Mouse (Mus musculus): ENCODE measurements around the gene Ubqlnl.

The Ubqlnl gene

DNA sequence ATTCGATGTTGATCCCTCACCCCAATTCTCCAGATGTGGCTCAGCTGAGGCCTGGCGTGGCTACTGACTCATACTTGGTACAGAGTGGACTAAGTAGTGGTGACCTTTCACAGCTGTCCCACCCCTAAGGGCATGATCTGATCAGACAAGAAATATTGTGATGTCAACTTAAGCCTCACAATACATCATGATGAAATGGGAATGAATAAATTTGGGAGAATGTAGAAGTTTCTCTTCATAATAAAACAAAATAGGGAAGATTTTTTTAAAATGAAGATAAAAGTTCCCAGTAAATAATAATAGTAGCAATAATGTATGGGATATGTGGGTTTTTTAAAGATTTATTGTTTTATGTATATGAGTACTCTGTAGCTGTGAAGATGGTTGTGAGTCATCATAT, at the start of gene Ubqlnl:
Gene Ubqlnl, minus strand, starts transcription at position 101 of the 400 bp plus-strand sequence.
- in situ Hi-C loops (cut with MboI, MseI), result no loop called here

- in situ Hi-C loops (cut with MboI, MseI), result no loop called here
Observed at GRCm38 (mm10) chr7:104199822-104200221, 49.5 kb upstream of the Ubqlnl start.

DNA sequence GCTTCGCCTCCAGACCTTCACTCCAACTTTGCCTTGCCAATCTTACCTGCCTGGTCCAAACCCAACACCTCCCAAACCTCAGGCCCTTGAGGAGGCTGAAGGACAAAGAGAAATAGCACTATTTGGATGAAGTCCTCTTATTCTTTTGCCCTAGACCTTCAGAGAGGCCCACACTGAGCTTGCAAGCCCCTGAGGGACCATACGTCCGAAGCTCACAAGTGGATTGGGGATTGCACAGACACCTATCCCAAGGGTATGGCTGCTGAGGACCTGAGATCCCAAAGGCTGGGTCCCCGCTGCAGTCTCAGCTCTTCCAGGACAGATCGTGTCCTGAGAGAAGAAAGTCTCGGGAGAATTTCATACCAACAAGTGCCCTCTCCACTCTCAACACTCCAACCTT, 45.5 kb upstream of the Ubqlnl start, which contains the start of gene Olfr649:
Gene Olfr649, minus strand, starts transcription at position 101 of the 400 bp plus-strand sequence.
- in situ Hi-C loops (cut with MboI, MseI), result no loop called here

GRCm38 (mm10) chr7:104191275-104191674, 40.9 kb upstream of the Ubqlnl start:
- in situ Hi-C loops (cut with MboI, MseI), result no loop called here

DNA sequence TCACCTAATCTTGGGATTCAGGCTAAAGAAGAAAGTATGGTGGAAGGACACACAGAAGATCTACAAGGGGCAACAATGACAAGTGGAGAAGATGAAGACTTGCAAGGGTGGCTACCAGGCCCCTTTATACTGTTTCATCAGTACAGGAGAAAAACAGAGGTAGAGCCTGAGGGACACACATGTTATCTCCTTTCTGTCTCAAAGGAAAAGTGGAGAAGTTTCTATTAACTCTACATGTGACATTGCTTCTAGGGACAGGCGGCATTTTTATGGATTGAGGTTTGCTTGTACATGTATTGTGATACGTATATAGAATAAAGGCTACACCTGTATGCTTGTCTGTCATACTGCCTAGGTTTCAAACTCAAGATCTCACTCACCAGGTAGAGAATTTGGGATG, 32.9 kb upstream of the Ubqlnl start, which contains the start of gene Olfr648:
Gene Olfr648, minus strand, starts transcription at position 101 of the 400 bp plus-strand sequence.
- in situ Hi-C loops (cut with MboI, MseI), result loop anchor here (10.0 kb wide), 2 partner anchors 422 to 478 kb away; partner anchors contain the start of gene Olfr655

- in situ Hi-C loops (cut with MboI, MseI), result no loop called here
Observed at GRCm38 (mm10) chr7:104179074-104179473, 28.7 kb upstream of the Ubqlnl start.

DNA sequence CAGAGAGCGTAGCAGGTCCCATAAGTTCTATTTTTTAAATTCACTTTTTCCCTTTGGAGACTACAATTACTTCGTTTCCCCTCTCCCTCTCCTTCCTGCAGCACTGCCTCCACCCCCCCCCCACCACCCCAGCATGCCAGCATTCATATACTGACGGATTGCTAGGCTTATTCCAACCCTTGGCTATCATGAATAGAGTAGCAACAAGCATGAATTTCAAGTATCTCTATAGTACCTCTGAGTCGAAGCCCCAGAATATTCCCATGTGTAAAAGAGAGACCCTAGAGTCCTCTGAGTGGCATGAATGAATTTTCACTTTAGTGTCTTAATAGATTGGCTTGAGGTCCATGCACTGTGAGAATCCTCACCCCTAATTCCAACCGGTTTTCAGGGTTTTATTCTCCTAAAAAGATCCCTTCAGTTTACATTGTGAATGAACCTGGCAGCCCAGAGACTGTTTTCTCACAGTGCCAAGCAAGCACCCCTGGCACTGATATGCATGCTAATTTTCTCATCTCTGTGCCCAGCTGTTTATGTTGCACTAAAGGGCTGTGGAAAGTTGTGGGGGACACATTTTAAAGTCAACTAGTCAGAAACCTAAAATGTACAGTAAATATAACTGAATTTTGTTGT, 28.2 kb upstream of the Ubqlnl start:
- in situ Hi-C loops (cut with MboI, MseI), result no loop called here

DNA sequence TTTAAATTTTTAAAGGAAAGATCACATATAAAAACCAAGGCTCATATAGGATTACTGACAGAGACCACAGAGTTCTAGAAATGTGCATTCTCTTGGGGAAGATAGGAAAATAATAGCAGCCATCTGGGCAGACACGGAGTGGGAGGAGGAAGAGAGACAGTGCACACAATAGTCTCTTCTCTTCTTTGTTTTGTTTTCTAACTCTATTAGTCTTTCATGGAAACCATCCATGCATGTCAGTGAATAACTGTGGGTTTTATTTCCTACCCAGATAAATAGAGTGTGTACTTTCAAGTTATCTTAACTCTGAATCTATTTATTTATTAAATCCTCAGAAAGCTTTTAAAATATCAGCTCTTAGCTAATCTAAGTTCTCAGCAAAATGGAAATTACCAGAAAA, 24.7 kb upstream of the Ubqlnl start:
- in situ Hi-C loops (cut with MboI, MseI), result no loop called here

DNA sequence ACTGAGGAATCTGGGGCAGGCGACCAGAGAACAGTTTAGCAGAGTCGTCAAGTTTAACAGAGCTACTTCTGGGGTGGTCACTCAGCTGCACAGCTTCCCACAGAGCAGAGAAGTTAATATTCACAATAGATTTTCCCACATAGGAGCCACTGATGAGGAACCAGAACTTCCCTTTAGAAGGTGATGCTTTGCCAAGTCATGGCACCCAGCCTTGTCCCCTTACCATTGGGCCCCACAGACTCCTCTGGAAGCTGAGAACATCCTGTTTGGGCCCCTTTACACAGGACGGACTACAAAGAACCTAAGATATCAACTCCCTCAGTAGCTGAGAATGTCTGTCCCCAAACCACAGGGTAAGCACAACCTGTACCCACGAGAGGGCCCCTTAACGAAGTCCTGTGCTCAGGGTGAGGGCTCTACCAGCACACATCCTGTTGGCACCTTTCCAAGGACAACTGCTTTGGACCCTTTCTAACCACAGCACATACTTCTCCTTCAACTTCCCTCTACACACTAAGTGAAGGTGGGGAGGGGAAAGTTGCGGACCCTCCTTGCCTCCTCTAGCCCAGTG, 19.4 kb upstream of the Ubqlnl start:
- in situ Hi-C loops (cut with MboI, MseI), result loop anchor here (10.0 kb wide), 1 partner anchor 445 kb away; no protein-coding TSS in a partner anchor

GRCm38 (mm10) chr7:104167105-104167504, 16.7 kb upstream of the Ubqlnl start:
- in situ Hi-C loops (cut with MboI, MseI), result loop anchor here (10.0 kb wide), 1 partner anchor 442 kb away; no protein-coding TSS in a partner anchor

DNA sequence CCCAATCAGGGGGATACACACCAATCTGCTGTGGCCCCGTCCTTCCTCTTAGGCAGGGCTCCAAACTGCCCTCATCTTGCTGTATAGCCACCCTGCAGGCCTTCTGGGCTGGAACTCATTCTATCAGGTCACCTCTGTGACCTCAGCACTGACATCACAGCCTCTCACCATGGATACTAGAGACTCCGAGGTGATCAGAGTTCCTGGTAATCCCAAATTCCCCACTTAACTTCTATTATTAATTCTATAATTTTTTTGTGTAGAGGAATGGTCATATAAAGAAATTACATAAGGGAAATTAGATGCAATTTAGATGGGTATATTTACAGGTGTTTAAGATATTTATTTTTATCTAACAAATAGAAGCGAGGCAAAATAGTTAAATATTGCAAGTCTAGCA, 7.2 kb downstream of the Ubqlnl start, which contains the start of gene Ubqln3:
Gene Ubqln3, minus strand, starts transcription at position 101 of the 400 bp plus-strand sequence.
- in situ Hi-C loops (cut with MboI, MseI), result no loop called here

- in situ Hi-C loops (cut with MboI, MseI), result no loop called here
Observed at GRCm38 (mm10) chr7:104137305-104137704, 13.1 kb downstream of the Ubqlnl start, which contains the start of gene Olfr643. Gene Olfr643 (minus strand): TSS chr7:104137405.

DNA sequence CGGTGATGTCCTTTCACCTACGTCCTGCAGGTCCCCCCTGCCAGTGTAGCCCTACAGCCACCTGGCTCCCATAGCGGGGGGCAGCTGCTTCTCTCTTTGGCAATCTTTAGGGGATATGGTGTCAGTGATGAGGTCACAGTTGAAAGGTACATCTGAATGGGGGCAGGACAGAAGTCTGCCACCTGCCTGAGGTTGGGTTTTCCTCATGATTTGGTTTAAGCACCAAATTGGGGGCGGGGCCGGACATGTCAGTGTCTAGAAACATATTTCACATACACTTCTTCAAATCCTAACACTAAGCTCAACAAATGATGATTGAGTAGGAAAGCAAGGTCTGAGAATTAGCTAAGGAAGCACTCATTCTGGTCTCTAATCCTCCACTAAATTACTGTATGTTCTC, 20.6 kb downstream of the Ubqlnl start, which contains the start of gene Ubqln5:
Gene Ubqln5, minus strand, starts transcription at position 101 of the 400 bp plus-strand sequence.
- in situ Hi-C loops (cut with MboI, MseI), result no loop called here

DNA sequence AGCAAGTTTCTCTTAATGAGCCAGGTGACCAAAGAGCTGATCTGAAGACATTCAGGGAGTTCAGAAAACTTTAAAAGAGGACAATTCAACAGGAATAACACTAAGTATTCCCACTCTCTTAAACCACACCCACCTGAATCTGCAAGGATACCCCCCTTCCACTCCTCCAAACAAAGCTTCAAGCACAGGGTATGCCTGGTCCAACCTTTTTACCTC, 45.7 kb downstream of the Ubqlnl start, which contains the start of gene Olfr646:
Gene Olfr646, plus strand, starts transcription at position 117 of the 216 bp plus-strand sequence.
- in situ Hi-C loops (cut with MboI, MseI), result loop anchor here (10.0 kb wide), 1 partner anchor 400 kb away; the partner anchor contains the start of gene Trim30d

- in situ Hi-C loops (cut with MboI, MseI), result loop anchor here (10.0 kb wide), 1 partner anchor 401 kb away; the partner anchor contains the start of gene Trim30d
Observed at GRCm38 (mm10) chr7:104103913-104104756, 46.2 kb downstream of the Ubqlnl start.

Data from T-helper 1 cell (primary cell).